Comparison of ENCODE assay signal across 8 mouse cellular contexts in the genomic region with DNA sequence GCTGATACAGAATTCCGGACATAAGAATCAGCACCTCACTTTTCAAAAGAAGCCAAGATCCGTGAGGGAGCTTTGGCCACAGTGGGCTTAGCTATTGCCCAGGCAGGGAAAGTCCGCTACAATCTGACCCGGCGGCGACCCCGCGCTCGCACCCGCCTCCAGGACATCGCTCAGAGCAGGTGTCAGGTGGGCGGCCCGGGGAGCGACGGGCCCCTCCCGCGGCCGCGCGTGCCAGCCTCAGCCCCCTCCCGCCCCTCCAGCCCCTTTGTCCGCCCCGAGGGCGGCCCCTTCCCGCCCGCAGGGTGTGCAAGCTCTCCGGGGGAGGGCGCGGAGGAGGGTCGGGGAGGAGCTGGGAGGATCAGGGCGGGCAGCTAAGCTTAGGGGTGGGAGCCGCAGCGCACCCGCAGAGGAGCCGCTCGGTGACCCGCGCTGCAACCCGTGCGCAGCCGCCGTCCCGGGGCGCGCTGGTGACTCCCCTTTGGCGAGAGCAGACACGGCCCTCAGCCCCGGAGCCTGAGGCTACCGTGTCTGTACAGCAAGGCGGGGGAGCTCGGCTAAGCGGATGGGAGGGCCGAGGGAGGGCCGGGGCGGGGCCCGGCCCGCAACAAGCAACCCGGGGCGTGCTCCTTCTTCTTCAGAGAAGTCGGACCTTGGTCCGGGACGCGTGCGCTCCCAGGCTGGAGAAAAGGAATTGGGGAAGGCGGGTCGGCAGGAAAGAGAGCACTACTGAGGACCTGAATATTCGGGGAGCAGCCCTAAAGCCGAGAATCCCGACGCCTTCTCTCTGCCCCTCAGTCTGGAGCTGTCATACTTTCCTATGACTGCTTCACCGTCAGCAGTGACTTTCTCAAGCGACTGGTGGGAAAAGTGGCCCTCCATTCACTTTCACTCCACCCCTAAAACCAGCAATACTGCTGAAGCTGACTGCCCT. TPM values are rescaled to one million over a fixed set of nuclear protein-coding genes. Genes with fewer than 3 reads are reported as not detected.
DNase-seq lines count a peak whose midpoint lies in the region; ATAC-seq and TF ChIP-seq lines count a peak whose summit lies in the region.

No protein-coding gene starts in this region.

- peak overlapping the region; percentile 32; the same call in 1 of the 2 replicates for H3K4me3 ChIP-seq in kidney, adult 2 months (ENCODE audit: insufficient read depth, low read depth, low read length)
- H3K4me3 ChIP-seq in hindbrain, postnatal 0 days (ENCODE audit: low read length): peak overlapping the region; percentile 28
- peak overlapping the region; percentile 63 for H3K4me3 ChIP-seq in lung, embryonic 16.5 days (ENCODE audit: low read length)
- H3K4me3 ChIP-seq in stomach, embryonic 16.5 days (replicated peaks; ENCODE audit: low read length): peak overlapping the region; percentile 57

- TF ChIP-seq POLR2A in kidney, adult 2 months (IDR thresholded peaks at IDR 0.05; ENCODE audit: low read depth, low read length): no peak

- H3K9ac ChIP-seq in hindbrain, postnatal 0 days (replicated peaks; ENCODE audit: low read length): no peak overlapping the region
- H3K9ac ChIP-seq in lung, embryonic 16.5 days (ENCODE audit: low read length): peak overlapping the region; percentile 50
- peak overlapping the region; percentile 52 for H3K9ac ChIP-seq in stomach, embryonic 16.5 days (ENCODE audit: low read length)

- no peak overlapping the region for H3K27ac ChIP-seq in kidney, adult 2 months (ENCODE audit: insufficient read depth, low read depth, low read length)
- no peak overlapping the region for H3K27ac ChIP-seq in hindbrain, postnatal 0 days
- no peak overlapping the region for H3K27ac ChIP-seq in lung, embryonic 16.5 days (ENCODE audit: low read length)
- no peak overlapping the region for H3K27ac ChIP-seq in stomach, embryonic 16.5 days (ENCODE audit: low read length)

- no peaks in the 10 kb centered on the region for H3K4me1 ChIP-seq in kidney, adult 2 months (ENCODE audit: control insufficient read depth, insufficient read depth, low read length)
- no peaks in the 10 kb centered on the region for H3K4me1 ChIP-seq in hindbrain, postnatal 0 days (ENCODE audit: insufficient read depth, low read length)
- H3K4me1 ChIP-seq in lung, embryonic 16.5 days (replicated peaks; ENCODE audit: control insufficient read depth, insufficient read depth, low read length): peaks cover 7% of the 10 kb centered on the region
- H3K4me1 ChIP-seq in stomach, embryonic 16.5 days (ENCODE audit: control insufficient read depth, insufficient read depth, low read length): peaks cover 8% of the 10 kb centered on the region; the same call in 1 of the 2 replicates

- no peaks in the 10 kb centered on the region for H3K36me3 ChIP-seq in kidney, adult 2 months (ENCODE audit: control insufficient read depth, insufficient read depth, low read length)
- no peaks in the 10 kb centered on the region for H3K36me3 ChIP-seq in hindbrain, postnatal 0 days (ENCODE audit: insufficient read depth, low read length)
- H3K36me3 ChIP-seq in lung, embryonic 16.5 days (ENCODE audit: control insufficient read depth, insufficient read depth, low read length): no peaks in the 10 kb centered on the region
- H3K36me3 ChIP-seq in stomach, embryonic 16.5 days (ENCODE audit: control insufficient read depth, insufficient read depth, low read length): no peaks in the 10 kb centered on the region

- peaks cover 13% of the 10 kb centered on the region for H3K27me3 ChIP-seq in kidney, adult 2 months (replicated peaks; ENCODE audit: control insufficient read depth, insufficient read depth, low read length)
- H3K27me3 ChIP-seq in hindbrain, postnatal 0 days (ENCODE audit: insufficient read depth, low read length): peaks cover 43% of the 10 kb centered on the region
- peaks cover 57% of the 10 kb centered on the region for H3K27me3 ChIP-seq in lung, embryonic 16.5 days (ENCODE audit: control insufficient read depth, insufficient read depth, low read depth, low read length)
- peaks cover 57% of the 10 kb centered on the region for H3K27me3 ChIP-seq in stomach, embryonic 16.5 days (ENCODE audit: control insufficient read depth, insufficient read depth, low read length)

- 1% methylated on average over 70 of the region's 72 CpGs for WGBS in kidney, adult 2 months
- 2% methylated on average over 57 of the region's 72 CpGs for WGBS in hindbrain, postnatal 0 days
- WGBS in lung, embryonic 16.5 days: under 1% methylated on average over 61 of the region's 72 CpGs
- 1% methylated on average over 70 of the region's 72 CpGs for WGBS in stomach, embryonic 16.5 days

- no peaks in the 10 kb centered on the region for H3K9me3 ChIP-seq in hindbrain, postnatal 0 days (ENCODE audit: low read length)
- H3K9me3 ChIP-seq in lung, embryonic 16.5 days (ENCODE audit: control insufficient read depth, low read length): no peaks in the 10 kb centered on the region
- no peaks in the 10 kb centered on the region for H3K9me3 ChIP-seq in stomach, embryonic 16.5 days (replicated peaks; ENCODE audit: control insufficient read depth, low read length)

- DNase-seq in kidney, adult 2 months: peak; percentile 52
- no peak for DNase-seq in kidney, adult 11 months
- DNase-seq in embryo, embryonic 11 days: peak; percentile 79
- no peak for DNase-seq in hindbrain, postnatal 0 days (ENCODE audit: low spot score)
- no peak for DNase-seq in cerebellum, postnatal 4 days (ENCODE audit: low spot score in 2 of 2)
- no peak for DNase-seq in right cerebral cortex, postnatal 36 days (ENCODE audit: low spot score in 2 of 2)

- H3K4me2 ChIP-seq in hindbrain, postnatal 0 days (ENCODE audit: low read depth, low read length): peak overlapping the region; percentile 57
- peak overlapping the region; percentile 96 for H3K4me2 ChIP-seq in lung, embryonic 16.5 days (ENCODE audit: low read depth, low read length)
- peak overlapping the region; percentile 87 for H3K4me2 ChIP-seq in stomach, embryonic 16.5 days (ENCODE audit: low read depth, low read length)

- ATAC-seq in hindbrain, postnatal 0 days: peak; percentile 68; the same call in 1 of the 2 replicates
- ATAC-seq in lung, embryonic 16.5 days (ENCODE audit: low read depth): peak; percentile 92
- ATAC-seq in stomach, embryonic 16.5 days (ENCODE audit: insufficient read depth, low FRiP score): peak; percentile 88

- no peak for TF ChIP-seq CTCF in kidney, adult 2 months (conservative IDR thresholded peaks at IDR 0.05; ENCODE audit: insufficient read depth, insufficient read length, low read depth, low read length)
- no peak for TF ChIP-seq CTCF in hindbrain, postnatal 0 days (IDR thresholded peaks at IDR 0.05; ENCODE audit: low read depth)

RNA-seq across cellular contexts. Expression of gene Sp8, which starts 9.5 kb away (rescaled TPM):
- not detected in 2 replicates for polyA plus RNA-seq in kidney, adult 2 months (2012; rRNA removed)
- total RNA-seq in hindbrain, postnatal 0 days (2014; rRNA removed): 3.9 and 4.4 TPM in 2 replicates
- polyA plus RNA-seq in hindbrain, postnatal 0 days (2015; fragmentation: Nextera tagmentation; extraction: Ambion mirVana): 1.8 and 2.0 TPM in 2 replicates
- 0.03 TPM in 1 of 2 replicates, not detected in the other for polyA plus RNA-seq in lung, embryonic 16.5 days (2015; fragmentation: Nextera tagmentation; extraction: Ambion mirVana)
- polyA plus RNA-seq in stomach, embryonic 16.5 days (2015; fragmentation: Nextera tagmentation; extraction: Ambion mirVana): 0.03 and 0.12 TPM in 2 replicates

Comparison
In these comparisons a context has a peak if more than half of its experiments do, and no peak if none do; other contexts are left out.
1. DNase-seq: peak in kidney, adult 2 months (single experiment) and embryo, embryonic 11 days (single experiment); none in kidney, adult 11 months (single experiment), hindbrain, postnatal 0 days (single experiment), cerebellum, postnatal 4 days (0 of 2) and right cerebral cortex, postnatal 36 days (0 of 2).
2. Peak in every context shown above with its lines, with median percentiles within 50 percentile points of each other: H3K4me3 ChIP-seq, ATAC-seq and H3K4me2 ChIP-seq.